Mouse (Mus musculus): ENCODE measurements around the gene Rnps1.

DNA sequence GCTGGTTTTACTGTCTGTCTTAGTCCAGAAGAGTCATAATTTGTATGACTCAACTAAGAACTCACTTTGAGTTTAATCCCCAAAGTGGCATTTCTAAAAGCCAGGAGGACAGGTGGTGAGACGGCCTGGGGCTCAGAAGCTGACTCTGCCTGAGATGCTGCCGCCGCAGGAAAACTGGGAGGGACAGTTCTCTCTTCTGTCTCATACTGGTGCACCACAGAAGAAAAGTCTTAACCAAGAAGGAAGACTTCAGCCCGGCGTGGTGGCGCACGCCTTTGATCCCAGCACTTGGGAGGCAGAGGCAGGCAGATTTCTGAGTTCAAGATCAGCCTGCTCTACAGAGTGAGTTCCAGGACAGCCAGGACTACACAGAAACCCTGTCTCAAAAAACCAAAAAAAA lies 11.5 kb downstream of the Rnps1 start:
- TF ChIP-seq CTCF (IDR thresholded peaks at IDR 0.05; ENCODE audit: borderline replicate concordance, extremely low read depth, insufficient read depth, insufficient read length) (no peak), POLR2A (IDR thresholded peaks at IDR 0.05; ENCODE audit: borderline replicate concordance, extremely low read depth, insufficient read depth, insufficient read length, poor library complexity, severe bottlenecking) (no peak)

Measured in brain, embryonic 14.5 days (tissue).